Mouse (Mus musculus): ENCODE measurements around the gene Cadps2. TPM values are rescaled to one million over a fixed set of nuclear protein-coding genes. Genes with fewer than 3 reads are reported as not detected.
A peak's percentile ranks its signal among the peaks of the same experiment; 100 is the strongest.

Cadps2 gene
- polyA plus RNA-seq, 1 experiment: 102 TPM

- DNase-seq: peak in 1 of 2 experiments; percentile 41
- TF ChIP-seq POLR2A (IDR thresholded peaks at IDR 0.05; ENCODE audit: borderline replicate concordance, insufficient read depth, low read length) (no peak), CTCF (IDR thresholded peaks at IDR 0.05; ENCODE audit: borderline replicate concordance, insufficient read depth, low read depth, low read length) (no peak)
- no peak overlapping the region for H3K27ac ChIP-seq (ENCODE audit: insufficient read depth, low read length)
- 26% methylated on average over 2 of the region's 2 CpGs for WGBS
- no peaks in the 10 kb centered on the region for H3K27me3 ChIP-seq (ENCODE audit: control insufficient read depth, insufficient read depth, low read length)
- H3K4me3 ChIP-seq (replicated peaks; ENCODE audit: insufficient read depth, low read depth, low read length): no peak overlapping the region
- no peaks in the 10 kb centered on the region for H3K4me1 ChIP-seq (ENCODE audit: control insufficient read depth, insufficient read depth, low read length)
These were observed 367.4 kb downstream of the Cadps2 start for GRCm38 (mm10) chr6:23471830-23472229.

GRCm38 (mm10) chr6:23467885-23468284 lies 371.3 kb downstream of the Cadps2 start:
- TF ChIP-seq POLR2A (IDR thresholded peaks at IDR 0.05; ENCODE audit: borderline replicate concordance, insufficient read depth, low read length) (no peak), CTCF (IDR thresholded peaks at IDR 0.05; ENCODE audit: borderline replicate concordance, insufficient read depth, low read depth, low read length) (no peak)
- Histone ChIP-seq H3K27me3 (ENCODE audit: control insufficient read depth, insufficient read depth, low read length) (no peaks in the 10 kb centered on the region), H3K4me1 (ENCODE audit: control insufficient read depth, insufficient read depth, low read length) (no peaks in the 10 kb centered on the region), H3K4me3 (replicated peaks; ENCODE audit: insufficient read depth, low read depth, low read length) (no peak overlapping the region), H3K27ac (ENCODE audit: insufficient read depth, low read length) (no peak overlapping the region)
- WGBS: 68% methylated on average over 4 of the region's 4 CpGs
- DNase-seq: no peak

DNA sequence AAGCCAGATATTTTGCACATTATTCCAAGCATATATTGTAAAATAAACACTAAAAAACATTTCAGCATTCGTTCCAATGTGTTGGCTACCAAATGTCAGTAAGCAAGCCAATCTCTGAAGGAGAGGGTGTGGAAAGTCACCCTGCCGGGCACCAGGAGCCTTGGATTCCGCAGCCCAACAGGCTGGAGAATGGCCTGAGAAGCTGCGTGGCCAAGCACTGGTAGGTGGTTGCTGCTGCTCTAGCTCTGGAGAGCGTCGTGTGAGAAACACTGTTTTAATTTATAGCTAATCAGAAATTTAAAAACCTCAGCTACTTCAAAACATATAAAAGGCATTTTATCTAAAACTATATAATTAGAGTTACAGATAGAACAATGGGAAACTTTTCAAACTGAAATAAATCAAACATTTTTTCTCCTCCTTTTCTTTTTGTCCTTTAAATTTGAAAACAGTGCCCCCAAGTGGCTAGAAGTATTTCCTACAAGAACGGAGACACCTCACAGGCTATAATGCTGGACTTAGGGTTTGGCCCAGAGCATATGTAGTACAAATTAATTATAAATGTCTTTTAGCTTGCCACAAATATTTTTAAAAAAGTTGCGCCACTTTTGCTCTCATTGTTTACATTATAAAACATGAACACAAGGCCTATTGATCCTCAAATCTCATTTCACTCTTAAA lies 376.5 kb downstream of the Cadps2 start:
- WGBS: 20% methylated on average over 8 of the region's 8 CpGs
- Histone ChIP-seq H3K4me1 (ENCODE audit: control insufficient read depth, insufficient read depth, low read length) (no peaks in the 10 kb centered on the region), H3K27me3 (ENCODE audit: control insufficient read depth, insufficient read depth, low read length) (no peaks in the 10 kb centered on the region), H3K4me3 (replicated peaks; ENCODE audit: insufficient read depth, low read depth, low read length) (no peak overlapping the region), H3K27ac (ENCODE audit: insufficient read depth, low read length) (no peak overlapping the region)
- peak in 1 of 2 experiments; percentile 42 for DNase-seq
- TF ChIP-seq CTCF (IDR thresholded peaks at IDR 0.05; ENCODE audit: borderline replicate concordance, insufficient read depth, low read depth, low read length) (no peak), POLR2A (IDR thresholded peaks at IDR 0.05; ENCODE audit: borderline replicate concordance, insufficient read depth, low read length) (no peak)

DNA sequence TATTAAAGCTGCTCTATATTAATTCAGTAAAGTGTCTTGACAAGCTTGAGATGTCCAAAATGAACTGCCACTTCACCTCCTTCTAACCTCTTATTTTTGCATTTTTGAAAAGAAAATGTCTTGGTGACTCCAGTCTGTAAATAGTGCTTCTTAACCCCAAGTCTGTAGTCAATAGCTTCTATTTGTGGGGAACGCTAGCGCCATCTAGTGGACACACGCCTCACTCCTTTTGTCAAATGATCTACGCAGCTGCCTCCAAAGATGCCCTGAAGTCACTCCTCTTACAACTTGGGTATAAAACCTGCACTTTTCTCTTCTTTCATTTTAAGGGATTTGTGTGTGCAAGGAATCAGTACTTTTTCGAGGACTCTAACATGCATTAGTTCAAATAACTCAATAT lies 381.5 kb downstream of the Cadps2 start:
- DNase-seq: peak; percentile 50 to 64
- H3K27ac ChIP-seq (ENCODE audit: insufficient read depth, low read length): no peak overlapping the region
- peaks cover 8% of the 10 kb centered on the region for H3K4me1 ChIP-seq (ENCODE audit: control insufficient read depth, insufficient read depth, low read length)
- H3K4me3 ChIP-seq (replicated peaks; ENCODE audit: insufficient read depth, low read depth, low read length): no peak overlapping the region
- peak; percentile 75 for TF ChIP-seq CTCF (IDR thresholded peaks at IDR 0.05; ENCODE audit: borderline replicate concordance, insufficient read depth, low read depth, low read length)
- no peak for TF ChIP-seq POLR2A (IDR thresholded peaks at IDR 0.05; ENCODE audit: borderline replicate concordance, insufficient read depth, low read length)
- 15% methylated on average over 5 of the region's 5 CpGs for WGBS
- no peaks in the 10 kb centered on the region for H3K27me3 ChIP-seq (ENCODE audit: control insufficient read depth, insufficient read depth, low read length)

- H3K27ac ChIP-seq (ENCODE audit: insufficient read depth, low read length): 0 out of 2 replicates have a peak overlapping the region, but pooled peaks have one; percentile 28
- H3K27me3 ChIP-seq (ENCODE audit: control insufficient read depth, insufficient read depth, low read length): no peaks in the 10 kb centered on the region
- no peak overlapping the region for H3K4me3 ChIP-seq (replicated peaks; ENCODE audit: insufficient read depth, low read depth, low read length)
- peak; percentile 35 to 46 for DNase-seq
- 7% methylated on average over 5 of the region's 5 CpGs for WGBS
- peaks cover 8% of the 10 kb centered on the region for H3K4me1 ChIP-seq (ENCODE audit: control insufficient read depth, insufficient read depth, low read length)
- TF ChIP-seq CTCF (IDR thresholded peaks at IDR 0.05; ENCODE audit: borderline replicate concordance, insufficient read depth, low read depth, low read length): no peak
- TF ChIP-seq POLR2A (IDR thresholded peaks at IDR 0.05; ENCODE audit: borderline replicate concordance, insufficient read depth, low read length): no peak
These were observed 385.3 kb downstream of the Cadps2 start for GRCm38 (mm10) chr6:23453907-23454306.

GRCm38 (mm10) chr6:23439897-23440296 lies 399.3 kb downstream of the Cadps2 start:
- no peak overlapping the region for H3K4me3 ChIP-seq (replicated peaks; ENCODE audit: insufficient read depth, low read depth, low read length)
- DNase-seq: no peak
- no peaks in the 10 kb centered on the region for H3K4me1 ChIP-seq (ENCODE audit: control insufficient read depth, insufficient read depth, low read length)
- H3K27ac ChIP-seq (ENCODE audit: insufficient read depth, low read length): no peak overlapping the region
- no peaks in the 10 kb centered on the region for H3K27me3 ChIP-seq (ENCODE audit: control insufficient read depth, insufficient read depth, low read length)
- TF ChIP-seq POLR2A (IDR thresholded peaks at IDR 0.05; ENCODE audit: borderline replicate concordance, insufficient read depth, low read length): no peak
- TF ChIP-seq CTCF (IDR thresholded peaks at IDR 0.05; ENCODE audit: borderline replicate concordance, insufficient read depth, low read depth, low read length): no peak
- WGBS: 27% methylated on average over 3 of the region's 3 CpGs

- no peaks in the 10 kb centered on the region for H3K27me3 ChIP-seq (ENCODE audit: control insufficient read depth, insufficient read depth, low read length)
- no peaks in the 10 kb centered on the region for H3K4me1 ChIP-seq (ENCODE audit: control insufficient read depth, insufficient read depth, low read length)
- H3K4me3 ChIP-seq (replicated peaks; ENCODE audit: insufficient read depth, low read depth, low read length): no peak overlapping the region
- 30% methylated on average over 12 of the region's 12 CpGs for WGBS
- H3K27ac ChIP-seq (ENCODE audit: insufficient read depth, low read length): no peak overlapping the region
- DNase-seq: no peak
- TF ChIP-seq POLR2A (IDR thresholded peaks at IDR 0.05; ENCODE audit: borderline replicate concordance, insufficient read depth, low read length) (no peak), CTCF (IDR thresholded peaks at IDR 0.05; ENCODE audit: borderline replicate concordance, insufficient read depth, low read depth, low read length) (no peak)
These were observed 428.8 kb downstream of the Cadps2 start for GRCm38 (mm10) chr6:23410256-23411049.

Measured in cerebellum, adult 2 months (tissue).